Mouse (Mus musculus) lung, embryonic 15.5 days (tissue): ENCODE data around the gene Mfsd14a. TPM values are rescaled to one million over a fixed set of nuclear protein-coding genes. Genes with fewer than 3 reads are reported as not detected.
"Not testable (repeated sequence)": the region's sequence is repeated elsewhere in the genome, so short reads cannot be mapped to it uniquely, and the experiment has no call there.

Experiments
- ATAC-seq: fragments of 200-750 bp; cut with Nextera tagmentation; 2 replicates; pipeline ENCODE4 v1.8.0; 2017; ENCODE audit warnings: moderate number of reproducible peaks, borderline replicate concordance; ENCODE audit not compliant: low FRiP score, low TSS enrichment; ENCODE audit errors: extremely low read depth
- H3K27ac ChIP-seq: fragments of 300-500 bp; sonication (generic); 2 replicates; pipeline ENCODE4 v1.5.1; 2015; ENCODE audit warnings: moderate library complexity, mild to moderate bottlenecking, inconsistent platforms
- H3K27me3 ChIP-seq: fragments of 300-500 bp; sonication (generic); 2 replicates; pipeline ENCODE4 v1.6.1; 2015; ENCODE audit warnings: inconsistent platforms
- H3K36me3 ChIP-seq: fragments of 300-500 bp; sonication (generic); 2 replicates; pipeline ENCODE4 v1.6.1; 2015; ENCODE audit warnings: inconsistent platforms
- H3K4me1 ChIP-seq: fragments of 300-500 bp; sonication (generic); 2 replicates; pipeline ENCODE4 v1.6.1; 2015; ENCODE audit warnings: inconsistent platforms
- H3K4me2 ChIP-seq: fragments of 300-500 bp; sonication (generic); 2 replicates; pipeline ENCODE4 v1.6.1; 2015; ENCODE audit warnings: inconsistent platforms, mild to moderate bottlenecking, moderate library complexity
- H3K4me3 ChIP-seq: fragments of 300-500 bp; sonication (generic); 2 replicates; pipeline ENCODE4 v1.5.1; 2015; ENCODE audit warnings: mild to moderate bottlenecking, inconsistent platforms
- H3K9ac ChIP-seq: fragments of 300-500 bp; sonication (generic); 2 replicates; pipeline ENCODE4 v1.6.1; 2015; ENCODE audit warnings: inconsistent platforms
- H3K9me3 ChIP-seq: fragments of 300-500 bp; sonication (generic); 2 replicates; pipeline ENCODE4 v1.6.1; 2016; ENCODE audit warnings: inconsistent platforms
- WGBS: fragments of 180-500 bp; shearing (Covaris S2); methylation state at CpG from one replicate; pipeline ENCODE4 v1.1.7; 2015; 5-methylcytosine and 5-hydroxymethylcytosine counted together
- polyA plus RNA-seq: library from polyadenylated mRNA; unstranded; fragments of >200 nt; fragmentation: Nextera tagmentation; extraction: Ambion mirVana; gene quantifications from 2 replicates; pipeline ENCODE4 v1.2.1, GENCODE M21; 2015

Gene Mfsd14a
- polyA plus RNA-seq, 1 experiment from 2014 or later: 86.0 TPM

DNA sequence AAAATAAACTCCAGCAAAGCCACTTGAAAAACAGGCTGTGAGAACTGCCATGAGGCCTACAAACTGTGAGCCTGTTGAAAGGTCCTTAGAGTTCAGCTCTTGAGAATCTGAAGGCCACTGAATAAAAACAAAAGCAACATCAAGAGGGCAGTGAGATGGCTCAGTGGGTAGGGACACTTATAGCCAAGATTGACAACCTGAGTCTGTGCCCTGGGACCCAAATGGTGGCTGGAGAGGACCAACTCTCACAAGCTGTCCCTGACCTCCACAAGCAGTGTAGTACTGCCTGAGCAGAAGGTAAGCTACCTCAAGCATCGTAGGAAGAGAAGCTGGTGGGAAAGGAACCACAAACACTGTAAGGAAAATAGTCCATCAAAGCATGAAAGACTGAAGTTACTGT is 18.7 kb upstream of the Mfsd14a start, which contains the start of gene Gm43191:
TSS of gene Gm43191 (minus strand) at position 101 of the 400 bp plus-strand sequence.
- no peak for ATAC-seq
- WGBS: 94% methylated on average over 1 of the region's 1 CpGs
- Histone ChIP-seq H3K4me2 (no peak within 1 kb of the TSS), H3K4me3 (no peak within 1 kb of the TSS), H3K36me3 (peaks cover 8% of the 10 kb centered on the region), H3K4me1 (no peaks in the 10 kb centered on the region), H3K9ac (no peak within 1 kb of the TSS), H3K27ac (no peak within 1 kb of the TSS), H3K9me3 (no peaks in the 10 kb centered on the region), H3K27me3 (no peaks in the 10 kb centered on the region)

DNA sequence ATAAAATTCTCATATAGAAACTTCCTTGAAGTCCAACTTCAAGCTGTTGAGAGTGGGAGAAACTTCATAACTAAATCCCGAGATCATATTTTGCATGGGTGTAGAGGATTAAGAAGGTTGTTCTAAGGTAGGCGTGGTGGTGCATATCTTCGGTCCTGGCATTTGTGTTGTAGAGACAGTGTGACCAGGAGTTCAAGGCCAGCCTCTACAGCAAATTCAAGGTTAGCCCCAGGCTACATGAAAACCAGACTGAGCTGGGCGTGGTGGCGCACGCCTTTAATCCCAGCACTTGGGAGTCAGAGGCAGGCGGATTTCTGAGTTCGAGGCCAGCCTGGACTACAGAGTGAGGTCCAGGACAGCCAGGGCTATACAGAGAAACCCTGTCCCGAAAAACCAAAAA is 1.8 kb upstream of the Mfsd14a start:
- H3K27me3 ChIP-seq, H3K4me3 ChIP-seq, H3K27ac ChIP-seq, H3K4me2 ChIP-seq, H3K9me3 ChIP-seq, ATAC-seq, H3K36me3 ChIP-seq, H3K9ac ChIP-seq: not testable (repeated sequence)
- peaks cover 19% of the 10 kb centered on the region for H3K4me1 ChIP-seq
- WGBS: 96% methylated on average over 9 of the region's 9 CpGs

DNA sequence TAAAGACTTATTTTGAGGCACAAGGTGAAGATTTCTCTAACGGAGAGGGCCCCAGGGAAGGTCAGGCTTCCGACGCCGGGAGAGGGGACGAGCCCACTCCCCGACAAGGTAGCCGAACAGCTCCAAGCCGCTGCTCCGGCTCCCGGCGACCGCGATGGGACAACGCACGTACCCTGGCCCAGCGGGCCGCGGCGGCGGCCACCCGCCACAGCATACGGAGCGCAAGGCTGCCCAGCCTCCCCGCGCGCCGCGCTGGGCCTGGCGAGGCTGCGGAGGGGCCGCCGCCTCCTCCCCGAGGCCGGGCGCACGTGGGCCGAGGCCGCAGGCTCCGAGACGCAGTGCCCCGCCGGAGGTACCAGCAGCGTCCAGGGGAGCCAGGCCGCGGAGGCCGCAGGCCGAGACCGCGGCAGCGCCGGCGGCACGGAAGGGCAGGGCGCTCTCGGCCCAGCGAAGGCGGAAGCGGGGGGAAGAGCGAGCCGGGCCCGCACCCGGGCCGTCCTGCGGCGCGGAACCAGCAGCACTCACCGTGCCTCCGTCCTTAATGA is 535 bp downstream of the Mfsd14a start:
- under 1% methylated on average over 66 of the region's 68 CpGs for WGBS

DNA sequence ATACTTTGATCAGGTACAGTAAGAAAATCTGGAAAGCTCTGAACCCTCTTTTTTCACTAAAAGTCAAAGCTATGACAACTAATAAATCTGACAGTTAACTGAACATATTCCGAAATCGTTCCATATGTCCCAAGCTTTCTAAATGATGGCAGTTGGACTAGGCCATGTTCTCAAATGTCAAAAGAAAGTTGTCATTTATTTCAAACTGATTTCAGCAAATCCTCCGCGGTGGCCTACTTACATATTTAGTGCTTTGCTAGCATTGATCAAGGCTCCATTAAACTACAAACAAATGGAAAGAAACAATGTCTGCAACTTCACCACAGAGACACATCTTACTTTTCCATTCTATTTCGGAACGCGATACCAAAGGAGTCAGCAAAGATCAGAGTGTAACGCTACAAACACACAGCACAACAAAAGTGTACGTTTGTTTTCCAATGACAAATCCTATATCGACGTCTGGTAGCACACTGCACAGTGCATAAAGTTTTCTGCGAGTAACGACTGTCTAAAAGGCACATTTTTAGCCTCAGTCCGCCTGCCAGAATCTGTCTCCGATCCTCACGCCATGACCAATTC is 1.1 kb downstream of the Mfsd14a start:
- 3% methylated on average over 16 of the region's 16 CpGs for WGBS
- H3K27me3 ChIP-seq: no peaks in the 10 kb centered on the region
- peak overlapping the region; percentile 52 for H3K4me2 ChIP-seq
- peak overlapping the region; percentile 82 for H3K4me3 ChIP-seq
- no peak for ATAC-seq
- peaks cover 35% of the 10 kb centered on the region for H3K4me1 ChIP-seq
- H3K9me3 ChIP-seq: no peaks in the 10 kb centered on the region
- no peaks in the 10 kb centered on the region for H3K36me3 ChIP-seq
- H3K9ac ChIP-seq: peak overlapping the region; percentile 98
- 0 out of 2 replicates have a peak overlapping the region, but pooled peaks have one; percentile 88 for H3K27ac ChIP-seq

More for the DNA sequence above, 535 bp downstream of the Mfsd14a start:
- H3K9me3 ChIP-seq: no peaks in the 10 kb centered on the region
- H3K36me3 ChIP-seq: no peaks in the 10 kb centered on the region
- peaks cover 29% of the 10 kb centered on the region for H3K4me1 ChIP-seq
- H3K4me3 ChIP-seq: peak overlapping the region; percentile 82
- peak overlapping the region; percentile 52 for H3K4me2 ChIP-seq
- ATAC-seq: peak; percentile 89
- H3K9ac ChIP-seq: peak overlapping the region; percentile 98
- H3K27ac ChIP-seq: peak overlapping the region; percentile 88
- no peaks in the 10 kb centered on the region for H3K27me3 ChIP-seq

DNA sequence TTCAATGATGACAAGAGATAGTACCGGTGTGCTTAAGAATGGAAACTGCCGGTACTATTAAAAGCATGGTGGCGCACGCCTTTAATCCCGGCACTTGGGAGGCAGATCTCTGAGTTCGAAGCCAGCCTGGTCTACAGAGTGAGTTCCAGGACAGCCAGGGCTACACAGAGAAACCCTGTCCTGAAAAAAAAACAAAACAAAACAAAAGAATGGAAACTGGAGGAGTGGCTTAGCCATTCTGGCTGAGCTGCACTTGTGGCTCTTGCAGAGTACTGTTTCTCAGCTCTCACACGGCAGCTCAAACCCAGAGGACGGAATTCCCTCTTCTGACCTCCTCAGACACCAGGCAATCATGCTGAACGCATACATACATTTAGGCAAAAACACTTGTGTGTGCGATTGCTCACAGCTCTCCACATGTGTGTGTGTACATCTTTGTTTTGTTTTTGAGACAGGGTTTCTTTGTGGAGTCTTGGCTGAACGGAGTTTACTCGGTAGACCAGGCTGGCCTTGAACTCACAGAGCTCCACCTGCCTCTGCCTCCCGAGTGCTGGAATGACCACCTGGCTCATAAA is 2.5 kb downstream of the Mfsd14a start:
- no peak overlapping the region for H3K4me2 ChIP-seq
- no peak overlapping the region for H3K9ac ChIP-seq

DNA sequence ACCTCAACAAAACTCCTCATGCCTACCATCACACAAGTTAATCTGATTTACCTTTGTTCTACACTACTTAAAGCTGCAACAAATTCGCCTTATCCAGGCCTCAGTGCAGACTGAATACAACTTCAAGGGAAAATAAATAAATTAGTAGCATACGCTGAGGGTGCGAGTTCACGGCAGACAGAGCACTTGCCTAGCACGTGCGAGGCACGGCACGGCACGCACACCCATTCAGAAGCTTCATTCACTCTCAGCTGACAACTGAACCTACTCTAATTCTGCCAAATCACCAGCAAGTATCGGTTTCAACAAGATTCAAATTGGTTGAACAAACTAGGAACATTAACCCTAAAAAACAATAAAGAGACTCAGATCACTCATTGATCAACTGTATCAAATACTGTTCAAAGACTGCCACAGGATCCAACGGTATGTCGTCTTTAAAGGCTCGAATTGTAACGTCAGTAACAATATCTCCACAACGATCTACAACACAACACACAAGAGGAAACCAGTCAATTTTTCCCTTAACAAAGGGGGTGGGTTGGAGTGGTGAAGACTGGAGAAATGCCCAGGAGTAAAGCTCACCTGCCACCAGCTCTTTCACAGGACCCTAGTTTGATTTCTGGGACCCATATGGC is 3.4 kb downstream of the Mfsd14a start:
- Histone ChIP-seq H3K9me3 (no peaks in the 10 kb centered on the region), H3K27me3 (no peaks in the 10 kb centered on the region), H3K27ac (no peak overlapping the region), H3K4me3 (no peak overlapping the region), H3K4me2 (no peak overlapping the region), H3K9ac (no peak overlapping the region), H3K4me1 (peaks cover 35% of the 10 kb centered on the region), H3K36me3 (no peaks in the 10 kb centered on the region)
- ATAC-seq: no peak
- WGBS: 75% methylated on average over 15 of the region's 15 CpGs

More for the DNA sequence above, 2.5 kb downstream of the Mfsd14a start:
- H3K4me3 ChIP-seq: no peak overlapping the region
- H3K27ac ChIP-seq: no peak overlapping the region
- H3K4me1 ChIP-seq: peaks cover 35% of the 10 kb centered on the region
- 81% methylated on average over 13 of the region's 13 CpGs for WGBS
- H3K9me3 ChIP-seq: no peaks in the 10 kb centered on the region
- no peaks in the 10 kb centered on the region for H3K27me3 ChIP-seq
- no peak for ATAC-seq
- H3K36me3 ChIP-seq: no peaks in the 10 kb centered on the region

DNA sequence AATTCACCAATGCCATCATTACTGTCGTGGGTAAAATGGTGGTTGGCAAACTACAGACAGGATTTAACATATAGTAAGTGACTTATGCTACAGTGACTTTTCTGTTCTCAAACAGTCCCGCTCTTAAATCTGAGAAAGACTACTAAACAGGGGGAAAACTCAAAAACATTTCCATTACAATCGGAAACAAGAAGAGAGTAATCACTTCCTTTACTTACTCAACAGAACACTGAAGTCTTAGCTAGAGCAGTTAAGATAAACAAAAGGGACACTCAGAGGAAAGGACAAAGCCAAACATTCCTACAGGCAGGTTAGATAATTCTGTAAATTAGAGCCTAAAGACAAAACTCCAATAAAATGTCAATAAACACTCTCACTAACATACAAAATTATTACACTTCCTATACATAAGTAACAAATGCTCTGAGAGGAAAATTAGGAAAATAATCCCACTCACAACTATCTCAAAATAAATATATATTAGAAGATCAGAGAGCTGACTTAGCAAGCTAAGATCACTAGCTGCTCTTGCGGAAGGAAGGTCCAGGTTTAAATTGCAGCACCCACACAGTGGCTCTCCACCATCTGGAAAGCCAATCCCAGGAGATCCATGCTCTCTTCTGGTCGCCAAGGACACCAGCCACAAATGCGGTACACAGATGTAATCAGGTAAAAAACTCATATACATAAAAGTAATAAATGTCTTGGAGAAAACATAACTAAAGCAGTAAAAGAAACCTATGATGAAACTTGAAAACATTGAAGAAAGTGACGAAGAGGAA is 6.1 kb downstream of the Mfsd14a start:
- Histone ChIP-seq H3K36me3 (no peaks in the 10 kb centered on the region), H3K9ac (no peak overlapping the region), H3K27me3 (no peaks in the 10 kb centered on the region), H3K9me3 (no peaks in the 10 kb centered on the region), H3K4me1 (peaks cover 36% of the 10 kb centered on the region), H3K27ac (no peak overlapping the region), H3K4me3 (no peak overlapping the region), H3K4me2 (no peak overlapping the region)
- 71% methylated on average over 7 of the region's 7 CpGs for WGBS
- ATAC-seq: no peak

DNA sequence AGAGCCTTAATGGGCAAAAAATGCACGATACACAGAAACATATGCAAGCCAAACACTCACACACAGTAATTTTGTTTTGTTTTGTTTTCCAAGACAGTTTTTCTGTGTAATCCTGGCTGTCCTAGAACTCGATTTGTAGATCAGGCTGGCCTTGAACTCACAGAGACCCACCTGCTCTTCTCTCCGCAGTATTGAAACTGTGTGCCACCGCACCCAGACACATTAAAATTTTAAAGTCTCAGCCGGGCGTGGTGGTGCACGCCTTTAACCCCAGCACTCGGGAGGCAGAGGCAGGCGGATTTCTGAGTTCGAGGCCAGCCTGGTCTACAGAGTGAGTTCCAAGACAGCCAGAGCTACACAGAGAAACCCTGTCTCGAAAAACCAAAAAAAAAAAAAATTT is 8.4 kb downstream of the Mfsd14a start:
- not testable (repeated sequence) for H3K27me3 ChIP-seq, H3K9ac ChIP-seq, H3K27ac ChIP-seq, H3K9me3 ChIP-seq, H3K36me3 ChIP-seq, H3K4me3 ChIP-seq, ATAC-seq, H3K4me2 ChIP-seq
- peaks cover 25% of the 10 kb centered on the region; the same call in 1 of the 2 replicates for H3K4me1 ChIP-seq
- WGBS: 91% methylated on average over 11 of the region's 11 CpGs

DNA sequence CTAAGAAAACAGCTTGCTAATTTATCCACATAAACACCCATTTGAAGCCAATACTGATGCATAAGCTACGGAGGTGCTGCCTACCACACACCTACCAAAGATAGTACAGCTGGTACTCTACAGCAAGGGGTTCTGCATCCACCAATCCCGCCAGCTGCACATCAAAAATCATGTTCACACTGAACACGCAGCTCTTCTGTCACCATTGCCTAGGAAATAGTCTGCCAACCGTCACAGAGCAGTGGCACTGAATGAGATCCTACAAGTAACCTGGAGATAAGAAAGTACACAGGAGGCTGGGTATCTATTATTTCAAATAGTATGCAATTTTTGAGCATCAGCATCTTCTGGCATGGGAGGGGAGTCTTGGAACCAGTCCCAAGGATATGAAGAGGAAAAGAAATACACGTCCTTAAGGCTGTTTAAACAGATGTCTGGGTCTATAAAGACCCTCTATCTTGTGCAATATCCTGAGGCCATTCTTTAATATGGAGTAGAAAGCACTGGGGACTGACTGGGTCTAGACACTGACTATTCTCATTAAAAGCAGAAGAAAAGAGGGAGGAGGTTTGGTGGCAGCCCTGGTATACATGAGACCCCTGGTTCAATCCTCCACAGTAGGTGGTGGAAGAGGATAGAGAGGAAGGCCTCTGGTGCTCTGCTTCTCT is 9.1 kb downstream of the Mfsd14a start:
- Histone ChIP-seq H3K4me3 (no peak overlapping the region), H3K9me3 (no peaks in the 10 kb centered on the region), H3K4me2 (no peak overlapping the region), H3K9ac (no peak overlapping the region), H3K4me1 (peaks cover 25% of the 10 kb centered on the region; the same call in 1 of the 2 replicates), H3K27ac (no peak overlapping the region), H3K27me3 (no peaks in the 10 kb centered on the region), H3K36me3 (peaks cover 12% of the 10 kb centered on the region; the same call in 1 of the 2 replicates)
- 54% methylated on average over 5 of the region's 5 CpGs for WGBS
- ATAC-seq: no peak

DNA sequence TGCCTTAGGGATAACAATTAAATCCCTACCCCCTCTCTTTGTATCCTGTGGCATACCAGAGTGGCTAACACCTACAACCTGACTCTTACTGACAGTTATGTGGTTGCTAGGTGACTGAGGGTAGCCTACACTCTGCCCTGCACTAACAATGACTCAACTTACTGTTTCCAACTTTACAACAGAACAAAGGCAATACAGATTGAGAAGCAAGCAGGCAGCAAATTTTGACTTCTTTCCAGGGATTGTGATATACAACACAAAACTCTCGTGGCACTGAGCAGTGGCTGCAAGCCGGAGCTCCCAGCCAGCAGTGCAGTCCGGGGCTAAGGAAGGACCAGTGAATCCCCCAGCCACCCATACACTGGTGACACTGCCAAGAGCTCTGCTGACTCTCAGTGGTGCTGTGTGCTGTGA is 10.4 kb downstream of the Mfsd14a start:
- H3K4me2 ChIP-seq: no peak overlapping the region
- ATAC-seq: no peak
- H3K36me3 ChIP-seq: peaks cover 19% of the 10 kb centered on the region; the same call in 1 of the 2 replicates
- no peaks in the 10 kb centered on the region for H3K9me3 ChIP-seq
- WGBS: 48% methylated on average over 3 of the region's 3 CpGs
- H3K4me3 ChIP-seq: no peak overlapping the region
- H3K27ac ChIP-seq: no peak overlapping the region
- H3K4me1 ChIP-seq: peaks cover 15% of the 10 kb centered on the region; the same call in 1 of the 2 replicates
- H3K27me3 ChIP-seq: no peaks in the 10 kb centered on the region
- H3K9ac ChIP-seq: no peak overlapping the region

DNA sequence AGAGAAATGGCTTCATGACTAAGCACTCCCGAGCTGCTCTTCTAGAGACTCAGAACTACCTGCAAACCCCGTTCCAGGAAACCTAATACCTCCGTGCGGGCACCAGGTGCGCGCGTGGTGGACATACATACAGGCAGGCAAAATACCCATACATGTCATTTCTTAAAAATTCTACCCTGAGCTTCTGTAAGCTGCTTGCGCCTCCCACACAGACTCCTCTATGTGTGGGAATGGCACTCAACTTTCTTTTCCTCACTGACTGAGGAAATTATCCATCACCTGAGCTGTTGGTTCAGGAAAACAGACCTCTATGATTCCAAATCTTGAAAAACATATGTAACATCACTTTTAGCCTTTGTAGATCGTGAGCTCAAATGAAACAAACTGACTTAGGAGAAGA is 11.8 kb downstream of the Mfsd14a start:
- no peak for ATAC-seq
- Histone ChIP-seq H3K27me3 (no peaks in the 10 kb centered on the region), H3K36me3 (peaks cover 31% of the 10 kb centered on the region), H3K9me3 (no peaks in the 10 kb centered on the region), H3K4me3 (no peak overlapping the region), H3K9ac (no peak overlapping the region), H3K27ac (no peak overlapping the region), H3K4me1 (peaks cover 9% of the 10 kb centered on the region; the same call in 1 of the 2 replicates), H3K4me2 (no peak overlapping the region)
- WGBS: 96% methylated on average over 9 of the region's 9 CpGs
